Mouse (Mus musculus): ENCODE results near the gene Tfe3. TPM values are rescaled to one million over a fixed set of nuclear protein-coding genes. Genes with fewer than 3 reads are reported as not detected.
A peak's percentile ranks its signal among the peaks of the same experiment; 100 is the strongest.

The Tfe3 gene
- total and polyA plus RNA-seq, 2 experiments from 2014 or later = 20.1 to 20.4 TPM

DNA sequence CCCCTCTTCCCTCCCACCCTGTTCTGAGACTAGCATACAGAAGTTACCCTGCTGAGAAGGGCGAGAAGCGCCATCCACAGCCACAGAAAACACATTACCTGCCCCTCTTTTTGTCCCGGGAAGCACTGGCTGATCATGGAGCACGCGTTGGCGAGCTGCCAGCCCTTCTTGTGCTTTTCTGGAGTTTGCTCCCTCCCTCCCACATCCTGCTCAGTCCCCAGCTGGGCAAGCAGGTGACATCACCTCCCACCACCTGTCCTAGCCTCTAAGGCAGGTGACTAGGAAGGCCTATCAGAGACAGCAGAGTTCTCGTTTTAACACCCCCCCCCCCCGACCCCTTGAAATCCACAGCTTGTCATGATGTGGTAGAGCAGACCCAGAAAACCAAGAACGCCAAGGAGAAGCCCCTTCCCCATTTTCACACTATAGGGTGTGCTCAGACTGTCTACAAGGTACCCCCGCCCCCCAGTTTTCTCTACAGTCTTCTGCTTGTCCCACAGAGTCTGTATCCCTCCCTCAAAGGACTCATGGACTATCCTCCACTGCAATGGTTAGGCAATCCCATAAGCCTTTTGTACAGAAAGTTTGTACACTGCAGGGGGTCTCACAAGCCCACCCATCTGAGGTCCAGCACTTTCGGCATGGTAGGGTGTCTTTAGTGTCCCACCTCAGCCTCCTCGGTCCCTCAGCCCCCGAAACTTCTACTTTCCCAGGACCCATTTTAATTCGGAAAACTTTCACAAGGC is 22.9 kb upstream of the Tfe3 start:
- DNase-seq = no peak
- Histone ChIP-seq H3K27ac (ENCODE audit: low read depth, low read length) (no peak overlapping the region), H3K36me3 (ENCODE audit: insufficient read depth) (peaks cover 4% of the 10 kb centered on the region; the same call in 1 of the 2 replicates), H3K9ac (no peak overlapping the region), H3K27me3 (ENCODE audit: insufficient read depth, low read length) (no peaks in the 10 kb centered on the region), H3K4me1 (ENCODE audit: insufficient read depth) (no peaks in the 10 kb centered on the region), H3K9me3 (ENCODE audit: low read length) (no peaks in the 10 kb centered on the region), H3K4me3 (ENCODE audit: low read depth, low read length) (no peak overlapping the region), H3K4me2 (ENCODE audit: low read depth) (no peak overlapping the region)
- ATAC-seq = no peak
- 71% methylated on average over 14 of the region's 14 CpGs for WGBS
- no peak for TF ChIP-seq CTCF (IDR thresholded peaks at IDR 0.05; ENCODE audit: low read depth)

DNA sequence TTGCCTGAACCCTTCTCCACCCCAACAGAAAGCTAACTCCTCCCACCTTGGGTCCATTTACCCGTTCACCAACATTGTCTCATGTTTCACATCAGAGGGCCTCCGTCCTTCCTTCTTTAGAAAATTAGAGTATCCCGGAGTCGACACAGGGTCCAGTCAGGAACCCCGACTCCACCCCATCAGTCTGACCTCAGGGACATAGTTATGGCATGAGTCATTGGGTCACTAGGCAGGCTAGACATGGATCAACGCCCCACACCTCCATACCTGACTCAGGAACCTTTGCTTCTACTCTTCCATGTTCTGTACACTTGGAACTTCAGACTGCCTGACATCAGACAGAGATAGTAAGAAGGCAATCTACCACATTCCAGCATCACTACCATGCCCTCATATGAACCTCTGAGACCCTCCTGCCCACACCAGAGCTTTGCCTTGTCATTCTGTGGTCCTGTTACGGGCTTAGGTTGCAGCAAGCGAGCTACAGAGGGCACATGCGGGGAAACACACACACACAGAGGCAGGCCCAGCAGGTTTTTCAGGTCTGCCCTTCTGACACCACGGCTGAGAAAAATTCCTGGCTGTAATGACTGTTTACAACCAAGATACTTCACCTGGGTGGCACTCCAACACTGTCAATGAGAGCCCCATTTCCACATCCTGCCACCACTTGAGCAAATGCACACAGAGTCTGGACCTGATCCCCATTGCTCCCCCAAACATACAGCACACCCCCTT is 22.1 kb upstream of the Tfe3 start:
- ATAC-seq = no peak

DNA sequence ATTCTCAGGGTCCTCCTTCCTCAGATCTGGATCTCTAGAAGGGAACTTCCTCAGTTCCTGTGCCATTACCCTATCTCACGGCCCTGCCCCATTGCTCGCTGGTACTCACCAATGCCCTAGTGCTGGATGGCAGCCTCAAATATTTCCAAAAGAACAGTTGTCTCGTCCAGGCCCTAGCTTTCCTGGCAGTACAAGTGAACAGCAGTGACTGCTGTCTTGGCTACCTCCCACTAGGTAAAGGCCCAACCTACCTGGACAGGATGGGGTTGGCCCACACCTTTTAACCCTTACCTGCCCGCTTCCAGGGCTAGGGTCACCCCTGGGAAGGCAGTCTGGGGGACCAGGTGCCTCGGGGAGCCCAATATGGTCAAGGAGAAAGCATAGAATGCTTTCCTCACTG is 21.3 kb upstream of the Tfe3 start:
- 72% methylated on average over 5 of the region's 5 CpGs for WGBS
- Histone ChIP-seq H3K9me3 (ENCODE audit: low read length) (no peaks in the 10 kb centered on the region), H3K27me3 (ENCODE audit: insufficient read depth, low read length) (no peaks in the 10 kb centered on the region), H3K4me3 (ENCODE audit: low read depth, low read length) (no peak overlapping the region), H3K4me2 (ENCODE audit: low read depth) (no peak overlapping the region), H3K4me1 (ENCODE audit: insufficient read depth) (no peaks in the 10 kb centered on the region), H3K9ac (no peak overlapping the region), H3K36me3 (ENCODE audit: insufficient read depth) (peaks cover 4% of the 10 kb centered on the region; the same call in 1 of the 2 replicates), H3K27ac (ENCODE audit: low read depth, low read length) (no peak overlapping the region)
- ATAC-seq (no peak), DNase-seq (no peak)
- TF ChIP-seq CTCF (IDR thresholded peaks at IDR 0.05; ENCODE audit: low read depth) = no peak

More for the DNA sequence above, 22.1 kb upstream of the Tfe3 start:
- H3K4me2 ChIP-seq (ENCODE audit: low read depth) = no peak overlapping the region
- H3K4me1 ChIP-seq (ENCODE audit: insufficient read depth) = no peaks in the 10 kb centered on the region
- H3K36me3 ChIP-seq (ENCODE audit: insufficient read depth) = peaks cover 4% of the 10 kb centered on the region; the same call in 1 of the 2 replicates
- TF ChIP-seq CTCF (IDR thresholded peaks at IDR 0.05; ENCODE audit: low read depth) = no peak
- H3K9me3 ChIP-seq (ENCODE audit: low read length) = no peaks in the 10 kb centered on the region
- H3K9ac ChIP-seq = no peak overlapping the region
- H3K27me3 ChIP-seq (ENCODE audit: insufficient read depth, low read length) = no peaks in the 10 kb centered on the region
- H3K4me3 ChIP-seq (ENCODE audit: low read depth, low read length) = no peak overlapping the region
- H3K27ac ChIP-seq (ENCODE audit: low read depth, low read length) = no peak overlapping the region
- DNase-seq = no peak
- 77% methylated on average over 10 of the region's 10 CpGs for WGBS

DNA sequence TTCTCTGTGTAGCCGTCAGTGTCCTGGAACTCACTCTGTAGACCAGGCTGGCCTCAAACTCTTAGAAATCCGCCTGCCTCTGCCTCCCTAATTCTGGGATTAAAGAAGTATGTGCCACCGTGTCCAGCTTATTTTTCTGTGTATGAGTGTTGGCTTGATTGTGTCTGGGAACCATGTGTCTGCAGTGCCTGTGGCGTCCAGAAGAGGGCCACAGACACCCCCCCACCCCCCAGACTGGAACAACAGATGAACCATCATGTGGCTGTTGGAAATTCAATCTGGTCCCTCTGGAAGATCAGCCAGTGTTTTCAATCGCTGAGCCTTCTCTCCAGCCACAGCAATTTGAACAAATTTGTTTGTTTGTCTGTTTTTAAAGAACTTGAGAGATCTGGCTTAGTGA is 18.9 kb upstream of the Tfe3 start:
- ATAC-seq = 0 out of 2 replicates have a peak, but pooled peaks have one; percentile 14
- DNase-seq = no peak
- 48% methylated on average over 5 of the region's 5 CpGs for WGBS

DNA sequence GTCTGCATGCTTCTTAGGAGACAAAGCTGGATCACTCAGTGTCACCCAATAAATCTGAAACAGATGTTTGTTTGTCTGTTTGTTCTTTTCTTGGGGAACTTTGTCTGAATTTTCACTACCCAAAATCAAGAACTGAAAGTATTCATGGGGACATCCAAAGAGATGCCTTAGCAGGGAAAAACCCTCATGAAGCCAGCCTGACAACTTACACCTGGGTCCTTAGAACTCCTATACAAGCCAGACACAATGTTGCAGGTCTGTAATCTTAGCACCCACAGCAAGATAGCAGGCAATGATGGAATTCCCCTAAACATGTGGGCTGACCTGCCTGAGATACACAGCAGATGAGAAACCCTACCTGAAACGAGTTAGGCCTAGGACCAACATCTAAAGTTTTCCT is 17.4 kb upstream of the Tfe3 start:
- no peak overlapping the region for H3K4me2 ChIP-seq (ENCODE audit: low read depth)
- ATAC-seq (no peak), DNase-seq (no peak)
- no peak for TF ChIP-seq CTCF (IDR thresholded peaks at IDR 0.05; ENCODE audit: low read depth)
- no peaks in the 10 kb centered on the region for H3K4me1 ChIP-seq (ENCODE audit: insufficient read depth)
- H3K36me3 ChIP-seq (ENCODE audit: insufficient read depth) = no peaks in the 10 kb centered on the region
- H3K27me3 ChIP-seq (ENCODE audit: insufficient read depth, low read length) = no peaks in the 10 kb centered on the region
- no peak overlapping the region for H3K9ac ChIP-seq
- no peak overlapping the region for H3K4me3 ChIP-seq (ENCODE audit: low read depth, low read length)
- H3K9me3 ChIP-seq (ENCODE audit: low read length) = no peaks in the 10 kb centered on the region
- 68% methylated on average over 1 of the region's 1 CpGs for WGBS
- no peak overlapping the region for H3K27ac ChIP-seq (ENCODE audit: low read depth, low read length)

More for the DNA sequence above, 18.9 kb upstream of the Tfe3 start:
- H3K4me3 ChIP-seq (ENCODE audit: low read depth, low read length) = no peak overlapping the region
- H3K4me1 ChIP-seq (ENCODE audit: insufficient read depth) = no peaks in the 10 kb centered on the region
- TF ChIP-seq CTCF (IDR thresholded peaks at IDR 0.05; ENCODE audit: low read depth) = peak; percentile 52
- H3K9me3 ChIP-seq (ENCODE audit: low read length) = no peaks in the 10 kb centered on the region
- H3K27me3 ChIP-seq (ENCODE audit: insufficient read depth, low read length) = no peaks in the 10 kb centered on the region
- H3K4me2 ChIP-seq (ENCODE audit: low read depth) = no peak overlapping the region
- no peaks in the 10 kb centered on the region for H3K36me3 ChIP-seq (ENCODE audit: insufficient read depth)
- H3K9ac ChIP-seq = no peak overlapping the region
- H3K27ac ChIP-seq (ENCODE audit: low read depth, low read length) = no peak overlapping the region

DNA sequence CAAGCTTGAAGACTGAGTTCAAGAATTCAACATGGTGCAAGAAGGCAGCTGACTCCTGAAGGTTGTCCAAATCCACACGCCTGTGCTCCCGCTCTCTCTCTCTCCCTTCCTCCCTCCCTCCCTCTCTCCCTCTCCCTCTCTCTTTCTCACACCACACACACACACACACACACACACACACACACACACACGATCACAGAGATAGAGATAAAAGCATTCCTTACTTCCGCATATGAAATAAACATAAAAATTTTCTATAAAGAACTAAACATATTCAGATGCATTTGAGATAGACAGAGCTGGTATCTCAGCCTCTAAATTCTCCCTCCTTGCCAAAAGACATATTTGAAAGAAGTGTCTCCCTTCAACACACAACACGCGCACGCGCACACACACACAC is 16.9 kb upstream of the Tfe3 start:
- H3K4me3 ChIP-seq (ENCODE audit: low read depth, low read length) = no peak overlapping the region
- no peak overlapping the region for H3K9ac ChIP-seq
- H3K27ac ChIP-seq (ENCODE audit: low read depth, low read length) = no peak overlapping the region
- no peak for TF ChIP-seq CTCF (IDR thresholded peaks at IDR 0.05; ENCODE audit: low read depth)
- ATAC-seq = no peak
- no peaks in the 10 kb centered on the region for H3K36me3 ChIP-seq (ENCODE audit: insufficient read depth)
- WGBS = 93% methylated on average over 8 of the region's 8 CpGs
- no peaks in the 10 kb centered on the region for H3K27me3 ChIP-seq (ENCODE audit: insufficient read depth, low read length)
- no peaks in the 10 kb centered on the region for H3K4me1 ChIP-seq (ENCODE audit: insufficient read depth)
- no peak overlapping the region for H3K4me2 ChIP-seq (ENCODE audit: low read depth)
- DNase-seq = no peak
- H3K9me3 ChIP-seq (ENCODE audit: low read length) = no peaks in the 10 kb centered on the region

All from forebrain, postnatal 0 days (tissue).